Mouse (Mus musculus): ENCODE data around the gene Wipi1.

The Wipi1 gene

DNA sequence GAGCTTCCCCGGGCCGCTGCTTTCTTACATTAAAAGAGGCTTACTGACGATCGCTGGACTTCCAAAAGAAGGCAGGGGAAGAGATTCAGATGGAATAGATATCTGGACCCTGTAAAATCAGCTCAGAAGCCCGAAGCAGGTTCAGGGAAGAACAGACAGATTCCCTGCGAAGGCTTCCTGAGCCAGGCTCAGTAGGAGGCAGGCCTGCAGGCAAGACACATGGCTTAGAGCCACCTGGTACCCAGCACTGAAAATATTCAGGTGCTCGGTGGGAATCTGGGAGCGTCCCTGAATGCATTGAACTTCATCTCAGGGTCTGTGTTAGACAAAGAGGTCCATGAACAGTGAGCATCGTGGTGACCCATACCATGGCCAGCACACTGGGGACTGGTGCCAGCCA lies 31.8 kb downstream of the Wipi1 start:
- no peak for DNase-seq (ENCODE audit: extremely low spot score, low spot score)

DNA sequence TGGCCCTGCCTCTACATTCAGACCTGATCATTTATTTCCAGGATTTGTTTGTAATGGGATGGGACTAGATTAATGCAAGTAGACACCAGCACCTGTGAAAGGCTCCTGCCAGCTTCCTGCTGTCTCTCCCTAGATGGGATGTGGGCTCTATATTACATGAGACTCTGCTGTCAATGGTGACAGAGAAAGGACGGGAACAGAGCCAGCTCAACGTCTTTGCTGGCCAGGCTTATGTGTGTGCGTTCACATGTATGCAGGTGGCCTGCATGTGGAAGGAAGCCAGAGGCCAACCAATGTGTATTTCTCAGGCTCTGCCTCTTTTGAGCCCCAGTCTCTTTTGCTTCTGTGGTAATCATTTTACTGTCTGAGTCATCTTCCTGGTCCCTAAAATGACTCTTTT lies 33.2 kb downstream of the Wipi1 start:
- no peak for DNase-seq (ENCODE audit: extremely low spot score, low spot score)

DNA sequence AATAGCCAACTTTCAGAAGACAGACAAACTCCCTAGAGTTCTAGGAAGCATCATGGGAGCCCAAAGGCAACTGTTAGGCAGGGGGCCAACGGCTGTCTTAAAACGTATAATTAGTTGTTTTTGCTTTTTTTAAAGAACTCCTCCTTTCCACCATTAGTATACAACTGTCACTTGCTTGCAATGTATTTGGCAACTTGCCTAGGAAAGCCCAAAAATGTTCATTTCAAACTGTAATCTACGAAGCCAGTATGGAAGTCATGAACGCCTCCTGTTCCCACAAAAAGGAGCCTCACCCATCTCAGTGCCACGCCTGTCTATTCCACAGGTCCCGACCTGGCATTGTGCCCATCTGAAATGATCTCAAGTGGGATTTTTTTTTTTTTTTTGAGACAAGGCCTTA lies 35.9 kb downstream of the Wipi1 start:
- no peak for DNase-seq (ENCODE audit: extremely low spot score, low spot score)

DNA sequence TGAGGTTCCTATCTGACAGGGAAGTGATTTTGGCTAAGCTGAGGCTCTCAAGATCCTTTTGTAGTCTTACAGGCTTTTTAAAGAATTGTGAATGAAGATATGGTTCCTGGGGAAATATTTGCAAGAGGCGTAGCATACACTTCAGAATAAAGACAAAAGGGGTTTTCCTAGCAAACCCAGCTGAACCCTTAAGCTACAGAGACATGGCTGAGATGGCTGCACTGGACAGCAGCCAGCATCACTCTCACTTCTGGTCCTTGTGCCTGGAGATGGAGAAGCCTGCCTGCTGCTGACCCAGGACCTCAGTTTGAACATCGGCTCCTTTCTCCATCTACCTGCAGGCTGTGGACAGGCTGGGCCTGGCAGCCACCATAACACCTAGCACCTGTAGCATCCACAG lies 37.2 kb downstream of the Wipi1 start:
- no peak for DNase-seq (ENCODE audit: extremely low spot score, low spot score)

DNA sequence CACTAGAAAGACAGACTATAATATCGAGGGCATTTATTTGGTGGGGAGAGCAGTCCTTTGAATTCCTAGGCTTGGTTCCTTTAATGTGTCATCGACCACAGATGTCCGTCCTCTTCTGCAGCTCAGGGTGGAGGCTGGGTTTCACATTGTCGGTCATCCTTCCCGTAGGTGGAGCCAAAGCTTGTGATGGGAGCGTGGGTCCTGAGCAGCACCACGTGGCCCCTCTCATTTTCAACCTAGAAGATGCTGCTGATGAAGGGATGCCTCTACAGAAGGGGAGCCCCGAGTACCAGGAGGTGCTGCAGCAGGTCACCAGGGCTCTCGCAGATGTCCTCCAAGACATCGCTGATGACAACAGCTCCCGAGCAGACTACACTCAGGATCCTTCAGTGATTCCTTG lies 39.7 kb downstream of the Wipi1 start:
- no peak for DNase-seq (ENCODE audit: extremely low spot score, low spot score)

DNA sequence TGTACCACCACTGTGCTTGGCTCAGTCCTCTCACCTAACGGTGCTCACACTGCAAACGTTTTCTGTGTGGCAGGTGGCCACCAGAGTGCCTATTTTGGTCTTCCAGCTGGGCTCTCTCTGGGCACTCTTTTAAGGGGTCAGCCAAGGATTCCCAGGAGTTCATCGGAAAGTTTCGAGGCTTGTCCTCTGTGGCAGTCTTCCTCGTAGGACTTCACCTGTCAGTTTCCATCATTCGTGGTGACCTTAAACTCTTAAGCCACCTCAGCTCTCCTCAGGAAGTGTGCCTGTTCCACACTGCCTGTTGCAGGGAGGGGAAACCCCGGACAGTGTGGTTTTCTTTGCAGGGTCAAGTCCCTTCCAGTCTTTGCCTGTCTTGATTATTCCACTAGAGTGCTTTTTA lies 42.0 kb downstream of the Wipi1 start:
- DNase-seq (ENCODE audit: extremely low spot score, low spot score): no peak

DNA sequence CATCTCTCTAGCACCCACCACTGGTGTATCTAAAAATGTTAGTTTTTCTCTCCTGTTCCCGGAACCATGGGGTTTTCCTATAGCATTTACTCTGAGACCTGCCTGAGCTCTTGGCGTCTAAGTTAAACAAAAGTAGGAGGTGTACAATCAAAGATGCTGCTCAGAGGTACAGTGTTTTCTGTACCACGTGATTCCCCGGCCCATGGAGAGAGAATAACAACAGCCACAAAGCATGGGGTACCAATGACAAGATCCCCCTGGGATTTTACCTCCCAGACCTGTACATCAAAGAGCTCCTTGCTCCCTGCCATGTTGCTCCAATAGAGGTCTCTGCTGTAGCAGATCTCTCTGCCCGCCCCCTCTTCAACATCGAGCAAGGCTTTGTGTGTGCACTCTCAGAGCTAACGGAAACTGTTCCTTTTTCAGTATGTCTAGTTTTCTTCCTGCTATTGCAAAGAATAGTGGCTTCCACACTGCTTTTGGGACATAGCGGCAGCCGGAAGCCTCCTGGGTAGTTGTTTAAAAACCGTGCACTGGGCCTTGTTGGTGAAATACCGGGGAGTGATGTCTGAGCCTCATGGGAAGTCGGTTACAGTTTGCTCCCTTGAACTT lies 42.7 kb downstream of the Wipi1 start:
- DNase-seq (ENCODE audit: extremely low spot score, low spot score): no peak

DNA sequence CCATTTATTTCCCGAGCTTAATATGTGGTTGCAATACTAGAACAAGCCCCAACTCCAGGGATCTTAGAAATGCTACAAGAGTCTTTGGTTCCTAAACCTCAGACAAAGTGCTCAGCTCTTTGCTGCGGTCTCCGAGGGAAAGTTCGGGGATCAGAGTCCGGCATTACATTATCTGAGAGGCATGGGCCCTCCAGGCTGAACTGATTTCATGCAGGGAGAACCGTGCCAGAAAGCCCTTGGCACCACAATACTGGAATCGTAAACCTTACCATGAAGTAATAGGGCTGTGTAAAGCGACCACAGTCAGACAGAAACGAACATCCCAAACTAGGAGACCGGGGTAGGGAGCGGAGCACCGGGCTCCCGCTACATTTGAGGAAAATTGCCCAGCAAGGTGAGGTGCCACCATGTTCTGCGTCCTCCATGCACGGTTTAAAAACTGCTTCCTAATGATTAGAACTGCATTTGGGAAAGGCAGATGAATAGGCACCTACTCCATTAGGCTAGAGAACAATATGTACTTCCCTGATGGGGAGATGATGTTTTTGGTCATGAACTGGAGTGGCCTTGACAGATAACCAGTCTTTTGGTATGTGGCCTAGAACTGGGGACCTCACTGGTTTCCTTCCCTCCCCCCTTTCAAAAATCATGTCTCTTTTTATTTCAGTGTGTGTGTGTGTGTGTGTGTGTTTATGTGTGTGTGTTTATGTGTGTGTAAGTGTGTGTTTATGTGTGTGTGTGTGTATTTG lies 47.1 kb downstream of the Wipi1 start:
- no peak for DNase-seq (ENCODE audit: extremely low spot score, low spot score)

DNA sequence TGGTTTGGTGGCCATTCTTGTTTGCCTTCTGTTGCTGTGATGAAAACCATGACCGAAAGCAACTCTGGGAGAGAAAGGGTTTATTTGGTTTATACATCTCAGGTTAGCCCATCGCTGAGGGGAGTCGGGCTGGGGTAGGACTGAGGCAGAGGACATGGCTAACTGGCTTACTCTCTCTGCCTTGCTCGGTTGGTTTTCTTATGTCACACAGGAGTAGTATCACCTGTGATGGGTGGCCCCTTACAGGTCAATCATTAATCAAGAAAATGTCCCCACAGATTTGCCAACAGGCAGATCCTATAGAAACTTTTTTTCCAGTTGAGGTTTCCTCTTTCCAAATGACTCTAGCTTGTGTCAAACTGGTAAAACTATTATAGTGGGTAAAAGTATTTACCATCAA lies 48.1 kb downstream of the Wipi1 start:
- no peak for DNase-seq (ENCODE audit: extremely low spot score, low spot score)

DNA sequence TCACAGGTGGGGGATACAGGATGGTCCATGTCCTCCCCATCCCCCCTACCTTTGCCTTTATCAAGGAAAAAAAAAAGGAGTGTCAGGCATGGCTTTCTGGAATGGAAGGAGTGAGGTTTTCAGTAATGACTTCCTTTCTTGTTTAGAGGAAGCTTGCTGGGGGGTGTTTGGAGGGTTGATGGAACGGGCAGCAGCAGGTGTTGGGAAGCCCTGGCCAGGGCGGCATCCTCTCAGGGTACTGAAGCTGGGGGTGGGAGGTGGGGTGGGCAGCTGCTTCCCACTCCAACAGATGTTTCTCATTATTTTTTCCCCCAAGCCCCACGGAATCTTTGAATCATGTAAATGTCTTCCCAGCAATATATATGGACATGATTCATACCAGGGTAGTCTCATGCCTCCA lies 50.3 kb downstream of the Wipi1 start:
- no peak for DNase-seq (ENCODE audit: extremely low spot score, low spot score)

DNA sequence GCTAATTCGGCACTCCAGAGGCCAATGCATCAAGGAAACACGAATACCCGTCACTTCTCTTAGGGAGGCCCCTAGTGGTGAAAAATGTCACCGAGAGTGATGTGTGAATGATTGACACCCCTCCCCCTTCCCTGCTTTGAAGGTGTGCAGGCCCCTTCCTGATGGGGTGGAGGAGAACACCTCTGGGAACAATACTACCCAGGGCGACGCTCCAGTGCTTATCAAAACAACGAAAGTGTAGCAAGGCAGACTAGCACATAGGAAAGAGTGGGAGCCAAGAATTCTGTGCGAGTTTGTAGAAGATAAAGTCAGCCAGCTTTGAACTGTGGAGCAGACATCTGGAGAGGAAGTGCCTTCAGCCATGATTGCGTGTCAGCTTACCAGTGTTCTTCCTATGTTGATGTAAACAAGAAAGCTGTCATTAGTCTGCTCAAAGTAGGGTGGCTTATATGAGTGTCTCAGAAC lies 50.9 kb downstream of the Wipi1 start:
- no peak for DNase-seq (ENCODE audit: extremely low spot score, low spot score)

DNA sequence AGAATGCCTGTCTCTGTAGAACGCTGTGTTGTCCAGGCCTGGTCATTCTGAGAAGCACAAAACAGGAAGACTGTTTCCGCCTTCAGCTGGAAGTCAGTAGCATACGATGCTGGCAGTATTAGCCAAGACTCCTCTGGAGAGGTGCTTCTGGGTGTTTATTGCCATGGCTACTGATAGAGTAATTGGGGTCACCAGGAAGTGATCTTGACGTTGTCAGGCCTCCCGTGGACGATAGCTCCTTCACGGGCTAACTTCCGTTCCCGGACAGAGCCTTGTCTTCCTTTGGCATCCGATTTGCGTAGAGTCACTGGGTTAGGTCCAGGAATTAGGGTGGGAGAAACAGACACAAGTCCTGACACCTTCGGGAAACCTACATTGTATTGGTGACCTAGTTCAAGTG lies 52.5 kb downstream of the Wipi1 start:
- DNase-seq (ENCODE audit: extremely low spot score, low spot score): no peak

DNA sequence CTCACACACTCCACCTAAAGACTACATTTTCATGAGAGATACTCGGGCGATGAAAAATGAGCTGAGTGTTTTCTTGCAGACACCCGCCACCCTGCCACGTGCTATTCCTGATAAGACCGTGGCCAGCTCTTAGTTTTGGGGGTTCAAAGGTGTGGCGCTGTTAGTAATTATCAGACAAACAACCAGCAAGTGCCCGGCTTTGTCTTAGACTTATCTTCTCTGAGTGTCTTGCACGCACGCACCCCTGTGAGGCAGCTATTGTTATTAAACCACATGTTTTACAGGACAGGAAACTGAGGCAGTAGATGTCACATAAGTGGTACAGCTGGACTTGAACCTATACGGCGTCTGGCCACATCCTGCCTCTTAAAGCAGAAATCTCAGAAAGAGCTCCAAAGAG lies 54.3 kb downstream of the Wipi1 start:
- no peak for DNase-seq (ENCODE audit: extremely low spot score, low spot score)

DNA sequence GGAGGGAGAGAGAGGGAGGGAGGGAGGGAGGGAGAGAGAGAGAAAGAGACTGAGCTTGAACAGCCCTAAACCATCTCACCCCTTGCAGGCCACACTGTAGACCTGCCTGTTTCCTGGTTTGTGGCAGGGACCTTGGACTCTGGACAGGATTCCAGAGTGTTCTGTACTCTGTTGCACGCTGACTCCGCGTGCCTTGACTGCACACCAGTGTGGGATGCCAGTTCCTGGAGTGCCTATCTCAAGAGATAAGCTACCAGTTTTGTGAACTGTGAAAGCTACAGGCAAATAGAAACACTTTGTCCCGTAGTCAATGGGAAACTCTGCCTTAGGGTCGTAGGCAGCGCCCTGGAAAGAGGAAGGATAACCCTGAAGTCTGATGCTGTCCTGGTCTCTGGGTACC lies 55.6 kb downstream of the Wipi1 start:
- DNase-seq (ENCODE audit: extremely low spot score, low spot score): no peak

DNA sequence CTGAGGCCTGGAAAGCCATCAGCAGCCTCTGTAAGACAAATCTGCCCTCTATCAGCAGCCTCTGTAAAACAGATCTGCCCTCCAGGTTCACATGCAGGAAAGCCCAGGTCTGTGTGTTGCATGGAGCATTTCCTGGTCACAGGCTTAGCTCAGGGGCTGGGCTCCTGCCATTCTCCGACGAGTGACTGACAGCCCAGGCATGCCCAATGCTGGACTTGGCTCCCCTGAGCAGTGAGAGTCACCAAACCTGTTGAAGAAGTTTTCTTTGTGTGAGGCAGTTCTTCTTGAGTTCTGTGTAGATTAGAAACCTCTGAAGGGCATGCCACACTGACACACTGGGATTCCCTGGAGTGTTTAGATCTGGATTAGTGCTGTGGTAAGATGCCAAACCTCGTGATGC lies 57.3 kb downstream of the Wipi1 start:
- DNase-seq (ENCODE audit: extremely low spot score, low spot score): no peak

DNA sequence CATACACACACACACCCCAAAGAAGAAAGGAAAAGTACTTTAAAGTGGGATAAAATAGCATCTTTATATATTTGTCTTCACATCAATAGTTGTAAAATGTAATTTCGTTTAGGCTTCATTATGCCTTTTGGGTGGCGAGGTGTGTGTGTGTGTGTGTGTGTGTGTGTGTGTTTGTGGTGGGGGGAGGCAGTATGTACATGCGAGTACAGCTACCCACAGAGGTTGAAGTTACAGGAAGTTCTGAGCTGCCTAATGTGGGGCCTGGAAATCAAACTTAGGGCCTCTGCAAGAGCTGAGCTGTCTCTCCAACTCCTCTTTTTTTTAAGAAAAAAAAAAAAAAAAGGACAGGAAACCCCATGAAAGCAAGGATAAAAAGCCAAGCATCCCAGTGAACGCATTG lies 57.8 kb downstream of the Wipi1 start:
- DNase-seq (ENCODE audit: extremely low spot score, low spot score): no peak

DNA sequence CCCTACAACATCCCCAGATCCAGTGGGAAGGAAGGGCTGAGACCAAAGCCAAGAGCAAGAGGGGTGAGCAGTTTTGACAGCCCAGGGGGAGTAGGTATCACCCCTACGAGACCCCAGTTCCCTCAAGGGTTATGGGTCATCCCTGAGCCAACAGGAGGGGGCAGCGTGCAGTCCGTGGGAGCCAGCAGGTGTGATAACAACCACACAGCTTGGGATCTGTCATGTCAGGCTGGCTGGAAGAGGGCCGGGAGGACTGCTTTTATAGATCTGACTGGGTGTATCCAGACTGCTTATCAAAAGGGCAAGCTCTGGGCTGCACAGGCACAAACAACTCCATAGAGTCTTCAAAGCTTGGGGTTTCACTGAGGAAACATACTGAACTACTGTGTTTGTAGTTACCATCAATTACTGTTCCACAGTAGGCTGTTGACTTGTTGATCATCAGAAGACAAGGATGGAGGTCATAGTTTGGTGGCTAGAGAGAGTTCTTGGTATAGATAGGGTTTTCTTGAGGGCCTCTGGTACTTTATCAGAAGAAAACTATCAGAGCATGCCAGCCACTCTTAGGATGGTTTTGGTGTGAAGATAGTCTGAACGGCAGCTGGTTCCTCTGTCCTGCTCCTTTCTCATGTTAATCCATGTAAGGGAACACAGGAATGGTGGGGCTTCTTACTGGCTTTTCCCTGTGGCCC lies 62.0 kb downstream of the Wipi1 start:
- DNase-seq (ENCODE audit: extremely low spot score, low spot score): no peak

DNA sequence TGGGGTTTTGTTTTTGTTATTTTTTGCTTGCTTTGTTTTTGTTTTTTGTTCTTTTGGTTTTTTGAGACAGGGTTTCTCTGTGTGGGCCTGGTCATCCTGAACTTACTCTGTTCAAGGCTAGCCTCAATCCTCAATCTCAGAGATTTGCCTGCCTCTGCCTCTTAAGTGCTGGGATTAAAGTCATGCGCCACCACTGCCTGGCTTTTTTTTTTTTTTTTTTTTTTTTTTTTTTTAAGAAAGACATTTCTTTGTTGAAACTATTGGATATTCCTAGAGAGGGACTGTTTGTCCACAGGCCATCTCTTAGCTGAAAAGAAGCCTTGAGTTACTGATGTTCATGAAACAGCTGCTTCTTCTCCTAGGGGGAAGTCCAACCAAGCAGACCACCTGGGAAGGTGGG lies 64.1 kb downstream of the Wipi1 start:
- DNase-seq (ENCODE audit: extremely low spot score, low spot score): no peak

DNA sequence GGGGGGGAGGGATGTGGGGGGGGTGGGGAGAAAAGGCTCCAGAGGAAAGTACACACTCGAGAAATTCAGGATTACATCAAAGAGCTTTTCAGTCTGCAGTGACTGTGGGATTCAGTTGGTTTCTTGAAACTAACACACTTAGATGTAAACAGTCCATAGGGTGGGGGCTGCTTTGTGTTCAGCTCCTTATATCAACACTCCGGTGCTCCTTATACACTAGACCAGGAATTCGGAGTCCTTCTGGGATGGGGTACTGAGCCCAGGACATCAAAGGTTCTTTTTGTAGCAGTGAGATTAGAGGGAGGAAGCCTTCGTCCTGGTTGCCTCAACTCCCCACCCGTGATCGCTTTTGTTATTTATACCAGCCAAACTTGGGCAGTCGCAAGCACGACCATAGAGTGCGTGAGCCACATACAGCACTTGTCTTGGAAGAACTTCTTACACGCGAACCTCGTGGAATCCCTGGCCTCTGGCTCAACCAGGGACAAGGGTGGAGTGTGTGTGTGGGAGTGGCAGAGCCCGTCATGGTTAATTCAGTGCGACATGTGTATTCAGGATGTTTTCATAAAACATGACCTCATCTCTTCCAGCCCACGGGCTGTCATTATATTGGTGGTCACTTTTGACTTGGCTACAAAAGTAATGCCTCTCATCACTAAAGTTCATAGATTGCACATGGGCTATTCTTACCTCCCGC lies 65.3 kb downstream of the Wipi1 start:
- DNase-seq (ENCODE audit: extremely low spot score, low spot score): no peak

DNA sequence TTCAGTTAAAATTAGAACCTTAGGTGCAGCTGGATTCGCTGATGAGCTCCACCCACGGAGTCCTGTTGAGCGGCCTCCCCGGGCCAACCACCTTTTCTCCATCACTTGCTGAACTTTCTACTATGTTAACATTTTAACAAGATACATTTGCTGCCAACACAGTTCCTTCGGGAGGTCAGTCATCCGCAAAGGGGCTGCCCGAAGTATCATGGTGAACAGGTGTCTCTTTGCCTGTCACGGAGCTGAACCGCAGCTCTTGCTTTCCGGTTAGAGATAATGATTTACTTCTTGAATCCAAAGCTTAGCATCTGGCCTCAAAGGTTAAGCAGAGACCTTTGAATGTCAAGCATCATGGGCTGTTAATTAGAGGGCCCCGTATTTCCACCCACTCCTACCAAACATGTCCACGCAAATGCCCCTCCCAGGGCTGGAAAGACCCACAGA lies 66.0 kb downstream of the Wipi1 start:
- DNase-seq (ENCODE audit: extremely low spot score, low spot score): no peak

DNA sequence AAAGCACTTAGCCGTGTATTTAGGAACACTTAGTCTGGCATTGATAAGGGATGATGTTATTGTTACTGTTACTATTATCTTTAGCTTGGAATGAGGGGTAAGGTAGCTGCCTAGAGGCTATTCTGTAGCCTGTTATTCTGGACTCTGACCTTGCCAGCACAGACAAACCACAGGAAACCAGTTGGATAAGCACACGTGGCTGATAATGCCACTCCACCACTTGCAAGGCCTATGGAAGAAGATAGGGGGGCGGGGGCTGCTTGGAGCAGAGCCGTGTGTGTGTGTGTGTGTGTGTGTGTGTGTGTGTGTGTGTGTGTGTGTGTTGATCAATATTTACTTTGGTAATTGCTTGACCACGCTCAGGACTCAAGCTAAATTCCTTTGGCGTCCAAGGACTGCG lies 66.5 kb downstream of the Wipi1 start:
- DNase-seq (ENCODE audit: extremely low spot score, low spot score): no peak

DNA sequence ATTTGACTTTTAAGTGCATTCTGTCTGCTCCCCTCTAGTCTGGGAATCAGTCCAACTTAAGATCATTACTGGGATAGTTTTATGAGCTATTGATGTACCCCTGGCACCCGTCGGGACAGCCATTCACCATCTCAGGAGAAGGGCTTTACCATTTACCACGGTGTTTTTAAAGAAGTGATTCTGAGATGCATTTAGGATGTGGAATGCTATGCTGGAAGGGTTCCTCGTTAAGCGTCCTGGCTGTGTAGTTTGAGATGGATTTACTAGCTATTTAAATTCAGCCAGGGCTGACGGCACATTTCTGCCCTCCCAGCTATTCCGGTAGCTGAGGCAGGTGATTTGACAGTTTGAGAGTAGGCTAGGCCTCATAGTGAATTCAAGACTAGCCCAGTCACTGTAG lies 67.3 kb downstream of the Wipi1 start:
- no peak for DNase-seq (ENCODE audit: extremely low spot score, low spot score)

All from neural tube, embryonic 10.5 days (tissue).